ENCODE assay signal across 9 mouse cellular contexts in genomic region chr7:70267075-70267474, GRCm38 (mm10).
DNase-seq lines count a peak whose midpoint lies in the region; ATAC-seq and TF ChIP-seq lines count a peak whose summit lies in the region.
"Had no signal": no experiment of that assay in that cellular context is flagged by ENCODE, and none has a peak within 500 bp of the region (broad histone marks: within the 10 kb centered on the region; RNA-seq: fewer than 3 reads in every experiment).

No protein-coding gene starts in this region.

- 22% methylated on average over 4 of the region's 4 CpGs for WGBS in heart, adult 2 months
- 70% methylated on average over 4 of the region's 4 CpGs for WGBS in forebrain, embryonic 13.5 days
- 64% methylated on average over 4 of the region's 4 CpGs for WGBS in thymus, adult 2 months
- 66% methylated on average over 4 of the region's 4 CpGs for WGBS in intestine, embryonic 15.5 days

- H3K27me3 ChIP-seq in heart, adult 2 months (ENCODE audit: control insufficient read depth, insufficient read depth, low read length) = no peaks in the 10 kb centered on the region
- H3K27me3 ChIP-seq in forebrain, embryonic 13.5 days = peaks cover 2% of the 10 kb centered on the region; the same call in 1 of the 2 replicates
- no peaks in the 10 kb centered on the region for H3K27me3 ChIP-seq in thymus, adult 2 months (ENCODE audit: control insufficient read depth, insufficient read depth, low read length)
- no peaks in the 10 kb centered on the region for H3K27me3 ChIP-seq in intestine, embryonic 15.5 days (replicated peaks)

- no peak overlapping the region for H3K9ac ChIP-seq in heart, adult 2 months (ENCODE audit: low read depth, low read length)
- H3K9ac ChIP-seq in forebrain, embryonic 13.5 days = no peak overlapping the region
- H3K9ac ChIP-seq in intestine, embryonic 15.5 days = no peak overlapping the region

- TF ChIP-seq EP300 in heart, adult 2 months (IDR thresholded peaks at IDR 0.05; ENCODE audit: insufficient read depth, low read depth, low read length) = peak; percentile 44; the same call in 1 of the 2 replicates

- TF ChIP-seq CTCF in heart, adult 2 months (IDR thresholded peaks at IDR 0.05) = no peak
- no peak for TF ChIP-seq CTCF in thymus, adult 2 months (IDR thresholded peaks at IDR 0.05; ENCODE audit: borderline replicate concordance, control insufficient read depth, extremely low read depth, insufficient read depth, low read length, poor library complexity)

- no peak for TF ChIP-seq POLR2A in heart, adult 2 months (IDR thresholded peaks at IDR 0.05; ENCODE audit: insufficient read depth, low read depth, low read length)
- no peak for TF ChIP-seq POLR2A in thymus, adult 2 months (IDR thresholded peaks at IDR 0.05; ENCODE audit: control insufficient read depth, extremely low read depth, insufficient read depth, low read length, poor library complexity)

- peak; percentile 9 to 17 for DNase-seq in left cerebral cortex, postnatal 14 days (ENCODE audit: low spot score in 2 of 2)
- no peak for DNase-seq in left cerebral cortex, postnatal 4 days
- DNase-seq in adrenal gland, adult 8-10 months = peak; percentile 86
- DNase-seq in heart, adult 2 months = peak; percentile 30 to 66
- DNase-seq in lung, postnatal 36 days = peak; percentile 74
- no peak for DNase-seq in thymus, adult 2 months

- H3K4me2 ChIP-seq in forebrain, embryonic 13.5 days = no peak overlapping the region
- no peak overlapping the region for H3K4me2 ChIP-seq in intestine, embryonic 15.5 days (replicated peaks)

- no peaks in the 10 kb centered on the region for H3K79me2 ChIP-seq in heart, adult 2 months (replicated peaks; ENCODE audit: control insufficient read depth, insufficient read depth, low read length)

- no peak for ATAC-seq in forebrain, embryonic 13.5 days
- ATAC-seq in intestine, embryonic 15.5 days = no peak

- no peak overlapping the region for H3K27ac ChIP-seq in heart, adult 2 months
- no peak overlapping the region for H3K27ac ChIP-seq in forebrain, embryonic 13.5 days
- H3K27ac ChIP-seq in thymus, adult 2 months (ENCODE audit: control insufficient read depth, insufficient read depth, low read length) = no peak overlapping the region
- no peak overlapping the region for H3K27ac ChIP-seq in intestine, embryonic 15.5 days
- H3K27ac ChIP-seq: macrophage had no signal

- no peak overlapping the region for H3K4me3 ChIP-seq in heart, adult 2 months
- H3K4me3 ChIP-seq in forebrain, embryonic 13.5 days = no peak overlapping the region
- no peak overlapping the region for H3K4me3 ChIP-seq in thymus, adult 2 months (ENCODE audit: control insufficient read depth, insufficient read depth, low read length)
- H3K4me3 ChIP-seq in intestine, embryonic 15.5 days (replicated peaks) = no peak overlapping the region

- no peaks in the 10 kb centered on the region for H3K9me3 ChIP-seq in forebrain, embryonic 13.5 days (replicated peaks)
- H3K9me3 ChIP-seq in intestine, embryonic 15.5 days = no peaks in the 10 kb centered on the region

- H3K36me3 ChIP-seq in heart, adult 2 months (ENCODE audit: control insufficient read depth, insufficient read depth, low read length) = no peaks in the 10 kb centered on the region
- no peaks in the 10 kb centered on the region for H3K36me3 ChIP-seq in forebrain, embryonic 13.5 days (ENCODE audit: poor library complexity, severe bottlenecking)
- H3K36me3 ChIP-seq in thymus, adult 2 months (ENCODE audit: control insufficient read depth, insufficient read depth, low read length) = no peaks in the 10 kb centered on the region
- H3K36me3 ChIP-seq in intestine, embryonic 15.5 days = no peaks in the 10 kb centered on the region

- no peaks in the 10 kb centered on the region for H3K4me1 ChIP-seq in heart, adult 2 months (ENCODE audit: control insufficient read depth, insufficient read depth, low read length)
- H3K4me1 ChIP-seq in forebrain, embryonic 13.5 days = no peaks in the 10 kb centered on the region
- no peaks in the 10 kb centered on the region for H3K4me1 ChIP-seq in thymus, adult 2 months (replicated peaks; ENCODE audit: control insufficient read depth, insufficient read depth, low read length)
- no peaks in the 10 kb centered on the region for H3K4me1 ChIP-seq in intestine, embryonic 15.5 days (replicated peaks)

- intact Hi-C loops in left cerebral cortex, postnatal 14 days (cut with DNase I) = no loop called here
- intact Hi-C loops in left cerebral cortex, postnatal 4 days (cut with DNase I) = no loop called here
- intact Hi-C loops in heart, adult 2 months (cut with DNase I) = no loop called here

Comparison
In these comparisons a context has a peak if more than half of its experiments do, and no peak if none do; other contexts are left out.
1. DNase-seq: peak in left cerebral cortex, postnatal 14 days (2 of 2), adrenal gland, adult 8-10 months (single experiment), heart, adult 2 months (2 of 2) and lung, postnatal 36 days (single experiment); none in left cerebral cortex, postnatal 4 days (single experiment) and thymus, adult 2 months (single experiment).